Mouse (Mus musculus) G1E (cell line): ENCODE results near the gene Acbd3. TPM values are rescaled to one million over a fixed set of nuclear protein-coding genes. Genes with fewer than 3 reads are reported as not detected.
A peak's percentile ranks its signal among the peaks of the same experiment; 100 is the strongest.

Experiments
- ATAC-seq: 2 replicates; pipeline ENCODE4 v1.8.0; 2016; ENCODE audit warnings: mild to moderate bottlenecking; ENCODE audit not compliant: insufficient number of reproducible peaks, poor library complexity, low FRiP score, severe bottlenecking; ENCODE audit errors: extremely low read depth
- DNase-seq: peaks from one replicate; pipeline ENCODE4 v3.0.0; 2012; ENCODE audit warnings: low spot score
- H3K27me3 ChIP-seq: 2 replicates; pipeline ENCODE4 v1.6.1; 2012; ENCODE audit warnings: mild to moderate bottlenecking, low read length, inconsistent platforms; ENCODE audit not compliant: insufficient read depth
- H3K36me3 ChIP-seq: replicated peaks from 2 replicates; pipeline ENCODE3; 2012; ENCODE audit warnings: mild to moderate bottlenecking, inconsistent platforms
- H3K4me1 ChIP-seq: 2 replicates; pipeline ENCODE4 v1.6.1; 2012; ENCODE audit warnings: low read depth, low read length, inconsistent platforms, mixed read lengths; ENCODE audit not compliant: insufficient read depth
- H3K4me3 ChIP-seq: 2 replicates; pipeline ENCODE4 v1.5.1; 2012; ENCODE audit warnings: low read depth, mild to moderate bottlenecking, inconsistent platforms, low read length, moderate library complexity, mixed read lengths
- H3K9me3 ChIP-seq: replicated peaks from 2 replicates; pipeline ENCODE4 v1.6.1; 2012; ENCODE audit warnings: inconsistent platforms
- CTCF ChIP-seq: IDR thresholded peaks from 2 replicates; pipeline ENCODE4 v1.5.1; 2012; ENCODE audit warnings: low read depth, low read length, inconsistent platforms, mixed read lengths
- GATA1 ChIP-seq: IDR thresholded peaks from 2 replicates; pipeline ENCODE4 v1.6.1; 2012; ENCODE audit warnings: borderline replicate concordance, low read length, inconsistent platforms, mixed read lengths
- GATA2 ChIP-seq: IDR thresholded peaks from 2 replicates; pipeline ENCODE4 v1.6.1; 2012; ENCODE audit warnings: low read depth, low read length, inconsistent platforms, borderline replicate concordance
- POLR2AphosphoS5 ChIP-seq: IDR thresholded peaks from 2 replicates; pipeline ENCODE4 v1.6.1; 2012; ENCODE audit warnings: low read depth, low read length, inconsistent platforms; ENCODE audit not compliant: insufficient replicate concordance
- TAL1 ChIP-seq: conservative IDR thresholded peaks from 2 replicates; pipeline ENCODE4 v1.6.1; 2012; ENCODE audit warnings: low read depth, low read length, inconsistent platforms, mixed read lengths
- polyA plus RNA-seq: library from polyadenylated mRNA; stranded (reverse); fragments of >175 nt; gene quantifications from 2 replicates; pipeline ENCODE4 v1.2.3, GENCODE M21; 2012
- total RNA-seq, 2 experiments: library from RNA; stranded (forward) in 1 of 2; stranded (reverse) in 1 of 2; fragments of 200-1000 nt in 1 of 2; fragments of >200 nt in 1 of 2; fragmentation: Nextera tagmentation in 1 of 2; gene quantifications; 2 replicates each; pipeline ENCODE4 v1.2.3; 2014 to 2017

Acbd3 gene
- total and polyA plus RNA-seq, 3 experiments = 8.2 to 57.1 (median 34.9) TPM

- Histone ChIP-seq H3K4me1 (0 out of 2 replicates have a peak, but pooled peaks cover 5% of the 10 kb centered on the region), H3K9me3 (no peaks in the 10 kb centered on the region), H3K36me3 (peaks cover 29% of the 10 kb centered on the region), H3K4me3 (no peak overlapping the region), H3K27me3 (no peaks in the 10 kb centered on the region)
- ATAC-seq (no peak), DNase-seq (no peak)
- TF ChIP-seq CTCF (no peak), GATA1 (no peak), TAL1 (no peak), POLR2AphosphoS5 (no peak), GATA2 (no peak)
These were observed 31.6 kb downstream of the Acbd3 start for GRCm38 (mm10) chr1:180757252-180757955.

- no peak for ATAC-seq
- Histone ChIP-seq H3K27me3 (peaks cover 3% of the 10 kb centered on the region; the same call in 1 of the 2 replicates), H3K4me1 (peaks cover 5% of the 10 kb centered on the region; the same call in 1 of the 2 replicates), H3K36me3 (peaks cover 22% of the 10 kb centered on the region), H3K4me3 (no peak overlapping the region), H3K9me3 (no peaks in the 10 kb centered on the region)
- DNase-seq = no peak
- TF ChIP-seq GATA1 (no peak), POLR2AphosphoS5 (no peak), CTCF (no peak), TAL1 (no peak), GATA2 (no peak)
These were observed 32.2 kb downstream of the Acbd3 start for GRCm38 (mm10) chr1:180757956-180758520.

GRCm38 (mm10) chr1:180762180-180762579 is 36.3 kb downstream of the Acbd3 start:
- DNase-seq (no peak), ATAC-seq (no peak)
- Histone ChIP-seq H3K9me3 (no peaks in the 10 kb centered on the region), H3K4me1 (peaks cover 22% of the 10 kb centered on the region), H3K36me3 (peaks cover 3% of the 10 kb centered on the region), H3K27me3 (peaks cover 25% of the 10 kb centered on the region), H3K4me3 (no peak overlapping the region)
- TF ChIP-seq GATA1 (no peak), TAL1 (no peak), CTCF (no peak)

- Histone ChIP-seq H3K4me3 (no peak overlapping the region), H3K4me1 (peaks cover 25% of the 10 kb centered on the region), H3K9me3 (no peaks in the 10 kb centered on the region), H3K27me3 (peaks cover 30% of the 10 kb centered on the region), H3K36me3 (peaks cover 3% of the 10 kb centered on the region)
- TF ChIP-seq CTCF (no peak), GATA1 (no peak), POLR2AphosphoS5 (no peak), TAL1 (no peak), GATA2 (no peak)
- DNase-seq = no peak
- no peak for ATAC-seq
These were observed 36.8 kb downstream of the Acbd3 start for GRCm38 (mm10) chr1:180762679-180763078.

- TF ChIP-seq POLR2AphosphoS5 (no peak), TAL1 (no peak), CTCF (no peak), GATA1 (no peak), GATA2 (no peak)
- Histone ChIP-seq H3K36me3 (no peaks in the 10 kb centered on the region), H3K4me1 (peaks cover 28% of the 10 kb centered on the region), H3K27me3 (peaks cover 36% of the 10 kb centered on the region), H3K9me3 (no peaks in the 10 kb centered on the region), H3K4me3 (no peak overlapping the region)
- ATAC-seq = no peak
- DNase-seq = no peak
These were observed 37.5 kb downstream of the Acbd3 start for GRCm38 (mm10) chr1:180763307-180763706.

- Histone ChIP-seq H3K36me3 (no peaks in the 10 kb centered on the region), H3K4me1 (peaks cover 31% of the 10 kb centered on the region), H3K27me3 (peaks cover 42% of the 10 kb centered on the region), H3K4me3 (peak overlapping the region; percentile 16; the same call in 1 of the 2 replicates), H3K9me3 (no peaks in the 10 kb centered on the region)
- peak; percentile 69 for DNase-seq
- ATAC-seq = no peak
- TF ChIP-seq POLR2AphosphoS5 = no peak
- peak; percentile 71 for TF ChIP-seq CTCF
These were observed 38.0 kb downstream of the Acbd3 start for GRCm38 (mm10) chr1:180763828-180764227.
